Mouse (Mus musculus) thymus, postnatal 36 days (tissue): ENCODE results near the gene 2310030G06Rik.

Experiments
- DNase-seq, 2 experiments: peaks; one replicate each; pipeline ENCODE4 v3.0.0; 2022; ENCODE audit warnings: mixed read lengths in 2 of 2

2310030G06Rik gene

DNA sequence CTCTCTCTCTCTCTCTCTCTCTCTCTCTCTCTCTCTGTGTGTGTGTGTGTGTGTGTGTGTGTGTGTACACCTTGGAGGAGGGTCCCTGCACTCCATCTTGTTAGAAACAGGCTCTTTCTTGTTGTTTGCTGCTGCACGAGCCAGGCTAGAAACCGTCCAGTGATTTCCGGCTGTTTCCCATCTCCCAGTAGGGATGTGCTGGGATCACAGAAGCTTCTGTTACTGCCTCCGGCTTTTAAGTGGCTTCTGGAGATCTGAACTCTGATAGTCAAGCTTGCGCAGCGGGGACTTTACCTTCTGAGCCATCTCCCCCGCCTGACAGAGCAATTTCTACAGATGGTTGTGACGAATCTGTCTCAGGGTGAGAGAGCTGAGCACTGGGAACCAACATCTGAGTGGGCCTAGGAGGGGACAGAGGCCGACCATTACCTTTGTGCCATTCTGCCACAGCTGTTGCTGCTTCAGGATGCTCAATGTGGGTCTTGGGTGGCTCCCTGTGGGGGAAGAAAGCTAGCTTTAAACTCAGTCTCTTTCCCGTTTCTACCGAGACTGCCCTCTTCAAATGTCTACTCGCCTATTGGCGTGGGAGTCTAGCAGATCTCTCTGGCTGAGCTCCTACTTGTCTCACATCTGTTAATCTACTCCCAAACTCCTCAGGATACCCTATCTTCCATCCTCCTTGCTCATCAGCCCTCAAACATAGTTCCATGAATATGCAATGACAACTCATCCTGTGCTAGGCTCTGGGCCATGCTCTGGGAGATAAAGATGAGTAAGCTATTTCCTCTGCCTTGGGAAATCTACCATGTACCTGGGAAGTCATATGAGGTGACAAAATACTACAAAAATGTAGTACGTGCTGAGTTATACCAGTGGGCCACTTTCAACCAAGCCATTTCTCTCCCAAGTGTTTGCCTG lies 5.2 kb downstream of the 2310030G06Rik start:
- no peak for DNase-seq

DNA sequence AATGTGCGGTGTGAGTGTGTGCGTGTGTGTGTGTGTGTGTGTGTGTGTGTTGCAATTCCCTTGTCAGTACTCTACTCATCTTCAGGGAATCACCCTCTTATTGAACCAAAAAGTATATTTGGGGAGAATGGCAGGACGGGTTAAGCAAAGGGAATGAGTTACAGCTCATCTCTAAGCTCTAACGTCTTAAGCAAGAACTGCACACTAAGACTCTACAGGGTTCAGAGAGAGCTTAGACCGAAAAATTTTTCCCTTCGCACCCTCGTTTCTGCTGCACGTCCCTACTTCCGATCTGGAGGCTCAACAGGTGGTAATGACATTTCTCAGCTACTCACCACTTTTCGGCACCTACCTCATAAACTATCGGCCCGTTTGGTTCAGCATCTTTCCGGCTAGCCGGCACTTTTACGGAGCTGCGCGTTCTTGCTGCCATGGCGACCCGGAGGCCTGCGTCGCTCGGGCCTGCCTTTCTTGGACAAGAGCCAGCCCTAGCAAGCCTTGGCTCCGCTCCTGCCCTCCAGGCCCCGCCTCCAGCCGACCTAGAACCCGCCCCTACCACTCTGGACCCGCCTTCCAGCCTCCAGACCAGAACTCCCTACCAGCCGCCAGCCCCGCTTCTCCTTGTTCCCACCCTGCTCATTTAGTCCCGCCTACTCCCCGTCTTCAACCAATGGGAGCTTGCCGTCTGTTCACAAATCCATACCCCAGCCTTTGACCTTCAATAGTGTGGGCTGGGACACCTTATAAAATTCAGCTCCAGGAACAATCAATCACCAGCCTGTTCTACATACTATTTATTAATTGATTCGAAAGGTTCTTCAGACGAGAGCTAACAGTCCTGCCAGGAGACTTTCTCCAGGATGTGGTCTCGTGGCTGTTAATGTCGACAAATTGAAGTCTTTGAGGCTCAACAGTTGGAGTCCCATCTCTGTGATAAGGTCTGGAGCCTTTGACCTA lies 7.1 kb downstream of the 2310030G06Rik start, which contains the start of gene Dixdc1:
Gene Dixdc1 (minus strand): TSS at position 604 of the 957 bp plus-strand sequence.
- peak; percentile 79 to 85 for DNase-seq

DNA sequence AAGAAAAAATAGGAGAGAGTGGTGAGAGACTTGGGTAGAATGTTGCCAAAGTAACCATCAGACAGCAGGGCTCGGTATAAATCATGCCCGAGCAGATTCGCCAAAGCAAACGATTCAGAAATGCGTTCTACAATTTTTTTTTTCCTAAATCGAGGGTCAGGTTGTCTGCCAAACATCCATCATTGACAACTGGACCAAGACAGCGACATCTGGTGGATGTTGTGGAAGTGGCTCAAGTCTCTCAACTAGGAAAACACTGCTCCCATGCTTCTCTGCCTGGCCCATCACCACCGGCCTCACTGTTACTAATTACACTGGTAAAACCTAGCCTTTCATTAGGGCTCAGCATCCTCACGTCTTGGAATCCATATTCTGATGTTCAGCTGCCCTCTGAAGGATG lies 11.3 kb downstream of the 2310030G06Rik start:
- DNase-seq = no peak

DNA sequence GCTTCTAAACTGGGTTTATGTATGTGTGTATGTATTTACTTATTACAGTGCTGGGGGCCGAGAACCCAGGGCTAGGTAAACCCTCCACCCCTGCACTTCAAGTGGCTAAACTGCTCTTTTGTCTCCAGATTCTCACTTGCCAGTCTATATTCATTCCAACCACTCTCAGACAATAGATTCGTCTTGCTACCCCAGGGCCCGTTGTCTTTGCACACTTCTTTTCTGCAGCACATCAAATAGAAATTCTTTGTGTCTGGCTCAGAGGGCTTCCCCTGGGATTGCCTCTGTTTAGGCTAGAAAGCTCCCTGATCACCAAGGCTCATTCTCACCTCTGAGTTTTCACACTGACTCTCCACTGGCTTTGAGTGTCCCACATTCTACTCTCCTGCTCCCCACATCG lies 13.8 kb downstream of the 2310030G06Rik start:
- no peak for DNase-seq

DNA sequence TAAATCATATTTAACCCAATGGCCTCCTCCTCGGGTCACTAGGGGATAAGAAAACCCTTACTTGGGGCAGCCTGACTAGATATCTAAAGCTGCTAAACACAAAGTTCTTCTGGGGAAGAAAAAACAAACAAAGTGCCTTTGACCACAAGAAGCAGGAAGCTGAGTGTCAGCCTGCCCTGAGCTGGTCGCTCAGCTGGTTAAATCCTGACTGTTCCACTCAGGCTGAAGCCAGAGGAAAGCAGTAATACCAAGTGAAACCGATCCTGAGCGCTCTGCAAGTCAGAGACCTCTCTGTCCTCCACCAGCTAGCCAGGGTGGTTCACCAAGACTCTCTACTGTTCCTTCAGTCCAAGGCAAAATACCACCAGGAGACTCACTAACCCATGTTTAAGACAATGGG lies 16.7 kb downstream of the 2310030G06Rik start:
- no peak for DNase-seq

DNA sequence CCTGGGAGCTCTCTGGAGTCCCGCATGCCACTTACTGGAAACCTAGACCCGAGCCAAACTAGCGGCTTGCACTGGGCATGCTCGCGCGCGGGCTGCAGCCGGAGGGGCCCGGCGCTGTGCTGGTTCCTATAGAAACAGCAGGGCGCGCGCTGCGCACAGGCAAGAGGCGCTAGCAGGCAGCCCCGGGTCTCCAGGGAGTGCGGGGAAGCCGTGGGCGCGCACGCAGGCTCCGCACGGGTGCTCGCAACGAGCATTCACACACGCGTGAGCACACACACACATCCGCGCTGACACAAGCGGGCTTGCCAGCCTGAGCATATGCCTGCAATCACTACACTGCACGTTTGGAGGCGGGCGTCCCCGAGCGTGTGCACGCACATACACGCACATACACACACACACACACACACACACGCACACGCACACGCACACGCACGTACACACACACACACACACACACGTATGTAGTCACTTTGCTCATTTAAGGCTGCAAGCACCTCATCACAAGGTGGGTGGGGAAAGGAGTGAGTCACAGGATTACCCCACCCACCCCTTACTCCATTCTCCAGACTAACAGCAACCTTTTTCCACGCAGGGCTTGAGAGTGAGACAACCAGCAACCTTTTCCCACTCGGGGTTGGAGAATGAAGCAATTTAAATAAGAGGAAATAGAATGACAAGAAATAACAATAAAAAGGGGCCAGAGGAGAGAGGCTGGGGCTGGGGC lies 18.2 kb downstream of the 2310030G06Rik start:
- DNase-seq = peak; percentile 12 to 29

DNA sequence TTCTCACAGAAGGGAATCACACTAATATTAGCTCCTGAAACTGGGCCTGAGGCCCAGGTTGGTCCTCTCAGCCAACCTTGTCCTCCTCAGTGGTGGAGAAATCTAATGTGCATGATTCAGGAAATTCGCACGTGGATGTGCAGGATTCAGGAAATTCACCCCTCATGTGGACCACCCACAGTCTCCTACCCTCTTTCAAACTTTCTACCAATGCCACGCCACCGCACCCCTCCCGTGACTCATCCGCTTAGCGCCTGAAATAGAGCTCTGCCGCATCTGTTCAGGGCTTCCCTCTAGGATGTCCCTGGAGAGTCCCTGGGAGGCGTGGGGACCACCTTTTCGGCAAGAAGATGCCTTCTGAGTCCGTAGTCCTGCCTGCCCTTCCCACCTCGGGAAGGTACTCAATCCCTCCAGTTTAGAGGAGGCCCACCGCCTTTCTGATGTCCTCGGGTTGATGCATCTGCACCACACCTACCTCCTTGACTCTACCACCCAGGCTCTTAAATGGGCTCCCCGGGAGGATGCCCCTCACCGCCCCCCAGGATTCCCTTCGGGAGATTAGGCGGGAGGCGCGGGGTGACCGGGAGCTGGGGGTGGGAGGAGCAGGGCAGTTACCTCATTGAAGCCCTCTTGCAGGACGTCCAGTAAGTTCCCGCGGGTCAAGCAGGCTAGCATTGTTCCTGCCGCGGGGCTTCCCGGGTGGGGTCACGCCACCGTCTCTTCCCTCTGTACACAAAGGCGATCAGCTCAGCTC lies 19.0 kb downstream of the 2310030G06Rik start:
- no peak for DNase-seq

DNA sequence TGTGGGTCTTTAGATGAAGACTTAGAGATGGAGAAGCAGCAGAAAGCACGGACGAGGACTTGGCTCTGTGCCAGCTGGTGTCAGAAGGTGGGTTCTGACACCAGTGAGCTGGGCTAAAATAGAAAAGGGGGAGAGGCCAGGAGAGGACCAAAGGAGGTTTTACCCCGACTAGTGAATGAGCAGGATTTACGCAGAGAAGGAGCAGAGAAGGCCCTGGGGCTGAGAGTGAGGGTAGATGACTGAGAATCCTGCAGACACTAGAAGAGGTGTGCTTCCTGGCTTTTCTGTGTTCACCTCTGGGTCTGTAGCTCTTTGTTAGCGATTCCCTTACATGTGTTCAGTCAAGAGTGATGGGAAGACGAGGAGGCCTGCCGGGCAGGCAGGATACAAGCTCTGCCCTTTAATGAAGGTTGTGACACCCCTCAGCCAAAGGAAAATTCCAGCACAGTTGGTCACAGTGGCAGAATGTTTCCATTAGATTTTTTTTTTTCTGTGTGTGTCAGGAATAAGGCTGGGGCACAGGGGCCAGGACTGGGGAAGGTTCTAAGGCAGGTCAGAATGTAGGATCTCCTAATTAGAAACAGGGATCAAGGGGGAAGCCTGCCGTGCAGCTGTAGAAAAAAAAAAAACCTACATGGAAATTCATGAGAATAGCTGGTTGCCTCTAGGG lies 20.3 kb downstream of the 2310030G06Rik start:
- DNase-seq = no peak

DNA sequence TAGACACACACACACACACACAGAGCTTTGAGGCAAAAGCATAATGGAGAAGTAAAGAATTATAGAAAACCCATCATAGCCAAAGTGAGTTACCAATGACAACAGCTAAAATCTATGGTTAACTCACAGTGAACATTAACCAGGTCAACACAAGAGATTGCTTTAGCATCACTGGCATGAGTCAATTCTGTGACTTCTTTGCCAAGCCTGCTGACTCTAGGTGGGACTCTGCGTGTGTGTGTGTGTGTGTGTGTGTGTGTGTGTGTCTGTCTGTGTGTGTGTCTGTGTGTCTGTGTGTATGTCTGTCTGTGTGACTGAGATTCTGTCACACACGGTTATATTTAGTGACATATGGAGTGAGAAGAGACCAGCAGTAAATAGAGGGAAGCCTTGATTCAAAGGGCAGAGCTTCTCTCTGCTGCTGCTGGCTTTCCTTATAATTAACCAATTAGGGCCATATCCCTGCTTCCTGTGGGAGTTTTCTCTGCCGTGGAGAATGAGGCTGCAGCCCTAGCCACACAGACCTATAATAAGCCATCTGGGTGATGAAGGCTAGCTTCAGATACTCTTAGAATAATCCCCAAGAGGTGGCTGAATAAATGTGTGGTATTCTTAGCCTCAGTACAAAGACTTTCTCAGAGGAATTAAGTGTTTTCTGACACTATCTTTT lies 21.5 kb downstream of the 2310030G06Rik start:
- DNase-seq = no peak

DNA sequence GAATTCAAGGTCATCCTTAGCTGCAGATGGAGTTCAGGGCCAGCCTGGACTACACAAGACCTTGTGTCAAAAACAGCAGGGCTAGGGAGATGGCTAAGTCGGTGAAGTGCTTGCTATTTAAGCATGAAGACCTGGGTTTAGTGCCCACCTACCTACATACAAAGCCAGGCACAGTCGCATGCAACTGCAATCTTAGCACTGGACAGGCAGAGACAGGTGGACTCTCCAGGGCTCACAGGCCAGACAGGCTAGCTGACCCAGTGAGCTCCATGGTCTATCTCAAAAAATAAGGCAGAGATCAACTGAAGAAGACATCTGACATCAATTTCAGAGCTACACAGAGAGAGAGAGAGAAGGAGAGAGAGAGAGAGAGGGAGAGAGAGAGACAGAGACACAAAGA lies 22.2 kb downstream of the 2310030G06Rik start:
- no peak for DNase-seq

DNA sequence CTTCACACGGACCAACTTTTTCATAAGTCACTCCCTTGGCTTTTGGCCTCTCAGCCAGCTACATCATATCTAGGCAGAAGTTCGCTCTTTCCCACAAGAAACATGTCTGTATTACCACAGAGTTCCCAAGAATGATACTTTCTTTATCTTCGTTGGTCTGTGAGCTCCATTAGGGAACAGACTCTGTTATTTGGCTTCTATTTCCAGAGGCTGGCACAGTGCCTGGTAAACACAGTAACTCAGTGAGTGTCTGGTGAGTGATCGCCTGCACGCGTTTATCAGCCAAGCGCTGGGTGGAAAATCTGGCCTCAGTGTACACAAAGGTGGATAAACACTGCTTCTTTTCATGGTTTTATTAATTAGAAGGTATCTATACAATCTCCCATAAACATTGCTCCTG lies 22.9 kb downstream of the 2310030G06Rik start:
- DNase-seq = no peak

DNA sequence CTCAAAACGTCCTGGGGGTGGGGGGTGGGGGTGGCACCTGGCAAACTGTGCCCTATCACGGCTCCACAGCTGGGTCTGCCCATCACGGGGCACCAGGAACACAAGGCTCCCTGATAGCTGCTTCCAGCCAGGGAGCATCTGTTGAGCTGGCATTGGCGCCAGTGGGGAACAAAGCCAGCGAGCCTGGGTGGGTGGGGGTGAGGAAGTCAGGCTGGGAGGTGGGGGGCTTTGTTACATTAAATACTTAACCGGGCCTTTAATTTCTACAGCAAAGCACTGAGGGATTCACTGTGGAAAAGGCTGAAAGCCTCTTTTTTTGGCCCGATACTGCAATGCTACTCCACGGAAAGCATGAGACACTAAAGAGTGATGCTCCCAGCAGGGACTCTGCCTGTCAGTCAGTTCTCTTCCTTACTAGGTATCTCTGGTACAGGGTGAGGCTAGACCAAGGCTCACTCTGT lies 23.9 kb downstream of the 2310030G06Rik start:
- DNase-seq = no peak

DNA sequence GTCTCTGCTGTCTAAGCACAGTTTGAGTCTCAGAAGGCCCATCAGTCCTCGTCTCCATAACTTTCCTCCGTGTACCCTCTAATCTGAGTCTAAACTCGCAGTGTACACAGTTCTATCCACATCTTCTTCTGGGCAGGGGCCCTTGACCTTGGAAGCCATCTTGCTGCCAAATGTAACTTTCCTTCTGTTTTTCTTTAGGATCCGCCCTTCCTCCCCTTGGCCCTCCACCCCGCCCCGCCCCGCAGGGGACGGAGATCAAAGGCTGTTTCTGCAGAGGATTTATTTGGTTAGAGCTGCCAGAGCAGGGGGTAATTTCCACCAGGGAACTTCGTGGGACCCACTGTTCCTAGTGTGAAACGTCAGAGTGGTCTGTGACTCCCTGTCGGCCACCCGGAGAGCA lies 25.3 kb downstream of the 2310030G06Rik start:
- DNase-seq = no peak

DNA sequence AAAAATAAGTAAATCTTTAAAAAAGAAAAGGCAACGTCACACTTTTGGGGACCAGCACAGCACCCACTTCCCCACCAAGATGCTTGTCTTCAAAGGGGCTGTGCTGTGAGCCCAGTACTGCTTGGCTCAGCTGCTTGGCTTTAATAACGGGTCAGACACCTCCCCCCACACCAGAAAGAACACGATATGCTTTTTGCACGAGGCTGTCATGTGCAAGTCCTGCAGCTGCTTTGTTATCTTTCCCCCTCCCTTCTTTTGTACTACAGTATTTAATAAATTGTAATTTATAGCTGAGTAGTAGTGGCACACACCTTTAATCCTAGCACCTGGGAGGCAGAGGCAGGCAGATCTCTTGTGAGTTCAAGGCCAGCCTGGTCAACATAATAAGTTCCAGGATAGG lies 27.5 kb downstream of the 2310030G06Rik start:
- no peak for DNase-seq

DNA sequence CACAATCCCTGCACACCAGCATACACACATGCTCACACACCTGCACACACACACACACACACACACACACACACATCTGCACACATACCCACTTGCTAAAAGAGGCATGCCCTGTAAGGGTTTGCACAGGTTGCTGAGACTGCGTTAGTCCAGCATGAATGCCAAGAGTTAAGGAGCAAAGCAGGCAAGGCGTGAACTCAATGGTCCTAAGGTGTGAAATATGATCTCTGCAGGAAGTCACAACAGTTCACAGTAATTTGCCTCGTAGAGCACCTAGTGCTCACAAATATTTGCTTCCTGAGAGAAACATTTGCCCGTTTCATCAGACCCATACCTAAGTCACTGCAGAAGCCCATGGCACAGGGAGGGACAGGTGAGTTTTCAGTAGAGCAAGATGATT lies 32.1 kb downstream of the 2310030G06Rik start:
- no peak for DNase-seq

DNA sequence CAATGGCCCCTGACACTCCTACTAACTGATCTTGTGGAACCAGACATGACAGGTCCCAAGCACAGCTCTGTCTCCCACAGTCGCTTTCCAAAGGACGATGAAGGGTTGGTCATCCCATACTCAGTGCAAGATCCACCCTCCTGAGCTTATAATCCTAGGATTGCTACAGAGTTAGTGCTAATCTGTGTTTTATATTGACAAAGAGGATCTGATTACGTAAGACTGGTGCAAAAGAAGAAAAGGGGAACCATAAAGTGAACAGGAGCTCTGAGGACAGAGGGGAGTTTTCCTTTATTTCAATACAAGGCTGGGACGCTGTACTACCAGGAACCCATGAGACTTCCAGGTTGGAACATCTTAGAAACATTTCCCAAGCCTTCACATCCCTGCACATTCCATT lies 35.0 kb downstream of the 2310030G06Rik start:
- DNase-seq = no peak

DNA sequence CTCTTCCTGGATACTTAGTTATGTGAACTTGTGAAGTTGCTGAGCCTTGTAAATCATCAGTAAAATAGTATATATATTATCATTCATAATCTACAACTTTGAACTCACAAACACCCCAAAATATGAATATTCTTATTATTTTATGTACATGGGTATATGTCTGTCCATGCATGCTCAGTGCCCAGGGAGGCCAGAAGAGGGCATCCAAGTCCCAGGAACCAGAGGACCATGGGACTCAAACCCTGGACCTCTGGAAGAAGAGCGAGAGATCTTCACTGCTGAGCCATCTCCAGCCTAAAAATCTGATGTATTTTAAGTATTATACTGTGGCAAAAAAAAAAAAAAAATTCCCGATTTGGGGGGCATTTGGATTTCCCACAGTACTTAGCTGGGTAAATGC lies 37.2 kb downstream of the 2310030G06Rik start:
- peak in 1 of 2 experiments; percentile 17 for DNase-seq

DNA sequence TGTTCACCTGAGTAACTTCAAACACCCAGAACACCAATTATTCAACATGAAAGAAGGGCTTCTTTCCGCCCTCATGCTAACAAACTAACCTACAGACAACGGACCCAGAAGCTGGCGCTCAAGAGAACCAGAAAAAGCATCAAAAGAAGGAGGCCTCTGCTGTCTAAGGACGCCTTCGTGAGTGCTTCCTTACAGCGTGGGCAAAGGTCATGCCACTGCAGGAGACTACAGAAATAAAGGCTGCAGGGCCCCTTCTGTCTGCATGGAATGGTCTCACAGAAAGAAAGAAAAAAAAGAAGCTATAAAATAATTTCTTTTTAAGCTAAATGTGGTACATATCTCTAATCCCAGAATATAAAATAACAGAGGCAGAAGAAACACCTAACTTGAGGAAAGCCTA lies 41.4 kb downstream of the 2310030G06Rik start:
- DNase-seq = no peak

DNA sequence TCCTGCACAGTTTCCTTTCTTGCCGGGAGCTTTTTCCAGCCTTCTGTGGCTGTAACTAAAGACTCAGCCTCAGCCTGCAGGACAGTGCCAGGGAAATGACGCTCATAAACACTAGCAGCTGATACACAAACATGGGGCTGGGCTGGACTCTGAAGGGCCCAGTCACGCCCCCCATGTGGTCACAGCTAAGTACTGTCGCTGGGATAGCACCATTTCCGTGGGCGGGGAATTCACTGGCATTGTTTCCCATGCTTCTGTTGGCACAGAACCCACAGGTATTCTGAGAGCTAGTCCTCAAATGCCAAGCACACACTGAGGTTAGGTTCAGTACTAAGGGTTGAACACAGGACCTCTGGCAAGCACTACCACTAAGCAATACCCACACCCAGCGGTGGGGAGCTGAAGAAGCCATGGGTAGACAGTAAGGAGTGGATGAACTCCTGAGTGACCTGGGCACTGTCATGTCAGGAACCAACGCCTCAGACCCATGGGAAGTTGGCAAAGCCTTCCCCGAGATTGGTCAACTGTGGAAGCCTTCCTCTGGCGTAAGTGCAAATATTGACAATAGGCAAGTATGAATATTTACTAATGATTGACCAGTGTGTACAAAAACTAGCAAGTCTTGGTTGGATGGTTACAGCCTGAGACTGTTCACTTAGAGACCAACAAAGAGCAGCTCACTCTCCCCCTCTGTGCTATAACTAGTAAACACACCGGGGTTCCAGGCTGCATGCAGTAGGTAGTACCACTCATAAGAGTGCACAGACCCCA lies 45.2 kb downstream of the 2310030G06Rik start:
- DNase-seq = no peak
